Mouse (Mus musculus) T-helper 17 cell (primary cell): ENCODE measurements at regions not wholly inside any gene's neighbourhood (a gene's known extent, or its start where the extent isn't known, plus 50 kb on each side); places are given as distances from the start of the nearest gene placed in this dataset.

Experiments used
- in situ Hi-C, 2 experiments: fragments of 300-600 bp; cut with MboI, MseI; formaldehyde crosslinking; loops; 1 replicate in 1 of 2; 2 replicates in 1 of 2; pipeline ENCODE4 v1.15.1; 2025; ENCODE audit warnings: high pct_unique_total_duplicates in 2 of 2

- in situ Hi-C loops: no loop called here
Observed at GRCm38 (mm10) chr2:30681642-30682041, 86.8 kb downstream of the Cstad start.

- in situ Hi-C loops: no loop called here
Observed at GRCm38 (mm10) chr2:30679041-30679440, 84.2 kb downstream of the Cstad start.

GRCm38 (mm10) chr2:30677498-30677897, 82.7 kb downstream of the Cstad start:
- in situ Hi-C loops: no loop called here

- in situ Hi-C loops: no loop called here
Observed at GRCm38 (mm10) chr2:30676833-30677459, 82.1 kb downstream of the Cstad start.

GRCm38 (mm10) chr2:30676450-30676832, 81.6 kb downstream of the Cstad start:
- in situ Hi-C loops: no loop called here

GRCm38 (mm10) chr2:30675839-30676238, 81.0 kb downstream of the Cstad start:
- in situ Hi-C loops: no loop called here

- in situ Hi-C loops: no loop called here
Observed at GRCm38 (mm10) chr2:30670836-30671586, 76.2 kb downstream of the Cstad start.

- in situ Hi-C loops: no loop called here
Observed at GRCm38 (mm10) chr2:30667468-30667867, 72.6 kb downstream of the Cstad start.

GRCm38 (mm10) chr2:30661147-30661546, 66.3 kb downstream of the Cstad start:
- in situ Hi-C loops: no loop called here

GRCm38 (mm10) chr2:30660613-30660991, 65.8 kb downstream of the Cstad start:
- in situ Hi-C loops: no loop called here

GRCm38 (mm10) chr2:30659836-30660612, 65.2 kb downstream of the Cstad start:
- in situ Hi-C loops: loop anchor here in 1 of 2 experiments (5.0 kb wide), 1 partner anchor 52 kb away; no protein-coding TSS in a partner anchor

- in situ Hi-C loops: loop anchor here in 1 of 2 experiments (5.0 kb wide), 1 partner anchor 53 kb away; no protein-coding TSS in a partner anchor
Observed at GRCm38 (mm10) chr2:30658844-30659555, 64.2 kb downstream of the Cstad start.
